Mouse (Mus musculus): ENCODE data around the gene Pappa. TPM values are rescaled to one million over a fixed set of nuclear protein-coding genes. Genes with fewer than 3 reads are reported as not detected.

The Pappa gene
- polyA plus RNA-seq, 1 experiment: 4.4 TPM

DNA sequence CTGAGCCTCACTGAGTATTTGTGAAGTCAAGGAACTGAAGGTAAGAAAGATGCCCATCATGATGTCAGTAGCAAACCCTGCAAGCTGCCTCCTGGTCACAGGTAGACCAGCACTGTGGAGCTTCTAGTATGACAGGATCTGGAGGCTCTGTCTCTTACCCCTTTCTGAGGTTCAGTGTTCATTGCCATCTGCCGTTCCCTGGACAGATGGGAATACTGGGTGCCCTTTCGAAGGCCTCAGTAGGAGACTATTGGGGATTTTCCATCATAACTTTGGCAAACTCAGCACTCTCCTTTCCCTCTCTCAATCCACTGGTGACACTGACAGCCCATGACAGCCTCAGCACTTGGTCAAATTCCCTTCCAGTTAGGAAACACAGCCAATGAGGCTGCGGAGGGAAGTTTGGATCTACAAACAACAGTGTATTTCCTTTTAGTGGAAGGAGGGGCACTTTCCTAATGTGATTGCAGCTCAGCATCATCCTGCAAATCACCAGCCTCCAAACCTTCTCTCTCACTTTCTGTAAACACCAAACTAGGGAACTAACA lies 42.4 kb downstream of the Pappa start:
- H3K4me1 ChIP-seq (ENCODE audit: control insufficient read depth, insufficient read depth, low read length): no peaks in the 10 kb centered on the region
- no peaks in the 10 kb centered on the region for H3K27me3 ChIP-seq (ENCODE audit: control insufficient read depth, insufficient read depth, low read length)
- no peak overlapping the region for H3K4me3 ChIP-seq (ENCODE audit: control insufficient read depth, low read depth, low read length)
- no peak overlapping the region for H3K27ac ChIP-seq (ENCODE audit: control insufficient read depth, insufficient read depth, low read depth, low read length)
- TF ChIP-seq POLR2A (IDR thresholded peaks at IDR 0.05; ENCODE audit: control insufficient read depth, low read depth, low read length): no peak
- H3K36me3 ChIP-seq (ENCODE audit: control insufficient read depth, insufficient read depth, low read length): no peaks in the 10 kb centered on the region

DNA sequence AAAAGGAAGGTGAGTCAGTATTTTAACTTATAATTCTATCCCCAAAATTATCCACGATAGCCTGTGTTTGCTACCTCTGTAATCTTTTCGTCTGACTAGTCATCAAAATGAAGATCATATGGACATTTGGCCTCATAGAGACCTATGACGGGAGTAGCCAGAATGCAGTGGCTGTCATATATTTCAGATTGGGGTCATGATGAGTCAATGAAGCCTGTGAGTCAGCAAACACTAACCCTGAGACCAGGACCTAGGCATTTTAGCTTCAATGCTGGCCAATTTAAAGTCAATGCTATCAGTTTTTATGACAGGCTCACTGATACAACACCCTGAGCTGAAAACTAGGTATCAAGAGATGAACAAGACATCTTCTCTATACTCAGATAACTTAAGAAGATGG lies 50.5 kb downstream of the Pappa start:
- H3K27me3 ChIP-seq (ENCODE audit: control insufficient read depth, insufficient read depth, low read length): no peaks in the 10 kb centered on the region
- TF ChIP-seq CTCF (IDR thresholded peaks at IDR 0.05; ENCODE audit: control insufficient read depth, insufficient read depth, insufficient replicate concordance, low read depth, low read length): no peak
- no peak for TF ChIP-seq POLR2A (IDR thresholded peaks at IDR 0.05; ENCODE audit: control insufficient read depth, low read depth, low read length)
- no peaks in the 10 kb centered on the region for H3K4me1 ChIP-seq (ENCODE audit: control insufficient read depth, insufficient read depth, low read length)
- no peak overlapping the region for H3K4me3 ChIP-seq (ENCODE audit: control insufficient read depth, low read depth, low read length)
- H3K36me3 ChIP-seq (ENCODE audit: control insufficient read depth, insufficient read depth, low read length): no peaks in the 10 kb centered on the region
- H3K27ac ChIP-seq (ENCODE audit: control insufficient read depth, insufficient read depth, low read depth, low read length): no peak overlapping the region

GRCm38 (mm10) chr4:65178146-65178545 lies 54.2 kb downstream of the Pappa start:
- H3K4me1 ChIP-seq (ENCODE audit: control insufficient read depth, insufficient read depth, low read length): no peaks in the 10 kb centered on the region
- TF ChIP-seq POLR2A (IDR thresholded peaks at IDR 0.05; ENCODE audit: control insufficient read depth, low read depth, low read length) (no peak), CTCF (IDR thresholded peaks at IDR 0.05; ENCODE audit: control insufficient read depth, insufficient read depth, insufficient replicate concordance, low read depth, low read length) (no peak)
- no peaks in the 10 kb centered on the region for H3K27me3 ChIP-seq (ENCODE audit: control insufficient read depth, insufficient read depth, low read length)
- H3K36me3 ChIP-seq (ENCODE audit: control insufficient read depth, insufficient read depth, low read length): no peaks in the 10 kb centered on the region
- H3K4me3 ChIP-seq (ENCODE audit: control insufficient read depth, low read depth, low read length): no peak overlapping the region
- H3K27ac ChIP-seq (ENCODE audit: control insufficient read depth, insufficient read depth, low read depth, low read length): no peak overlapping the region

GRCm38 (mm10) chr4:65187236-65187635 lies 63.3 kb downstream of the Pappa start:
- TF ChIP-seq CTCF (IDR thresholded peaks at IDR 0.05; ENCODE audit: control insufficient read depth, insufficient read depth, insufficient replicate concordance, low read depth, low read length) (no peak), POLR2A (IDR thresholded peaks at IDR 0.05; ENCODE audit: control insufficient read depth, low read depth, low read length) (no peak)
- Histone ChIP-seq H3K4me3 (ENCODE audit: control insufficient read depth, low read depth, low read length) (no peak overlapping the region), H3K36me3 (ENCODE audit: control insufficient read depth, insufficient read depth, low read length) (no peaks in the 10 kb centered on the region), H3K4me1 (ENCODE audit: control insufficient read depth, insufficient read depth, low read length) (no peaks in the 10 kb centered on the region), H3K27me3 (ENCODE audit: control insufficient read depth, insufficient read depth, low read length) (no peaks in the 10 kb centered on the region), H3K27ac (ENCODE audit: control insufficient read depth, insufficient read depth, low read depth, low read length) (no peak overlapping the region)

DNA sequence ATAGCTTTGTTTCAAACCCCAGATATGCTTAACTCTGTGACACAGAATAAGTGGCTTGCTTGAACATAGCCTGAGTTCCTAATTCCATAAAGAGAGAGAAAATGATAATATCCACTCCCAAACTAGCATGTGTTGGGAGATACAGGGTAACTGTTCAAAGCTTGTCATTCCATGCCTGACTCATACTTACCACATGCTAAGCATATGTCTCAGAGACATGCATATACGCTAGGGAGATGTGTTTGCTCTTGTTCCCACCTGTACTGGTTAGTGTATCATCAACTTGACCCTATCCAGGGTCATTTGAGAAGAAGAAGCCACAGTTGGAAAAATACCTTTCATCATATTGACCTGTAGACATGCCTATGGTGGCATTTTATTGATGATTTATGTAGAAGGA lies 63.7 kb downstream of the Pappa start:
- Histone ChIP-seq H3K27ac (ENCODE audit: control insufficient read depth, insufficient read depth, low read depth, low read length) (no peak overlapping the region), H3K27me3 (ENCODE audit: control insufficient read depth, insufficient read depth, low read length) (no peaks in the 10 kb centered on the region), H3K36me3 (ENCODE audit: control insufficient read depth, insufficient read depth, low read length) (no peaks in the 10 kb centered on the region), H3K4me1 (ENCODE audit: control insufficient read depth, insufficient read depth, low read length) (no peaks in the 10 kb centered on the region), H3K4me3 (ENCODE audit: control insufficient read depth, low read depth, low read length) (no peak overlapping the region)
- TF ChIP-seq CTCF (IDR thresholded peaks at IDR 0.05; ENCODE audit: control insufficient read depth, insufficient read depth, insufficient replicate concordance, low read depth, low read length) (no peak), POLR2A (IDR thresholded peaks at IDR 0.05; ENCODE audit: control insufficient read depth, low read depth, low read length) (no peak)

DNA sequence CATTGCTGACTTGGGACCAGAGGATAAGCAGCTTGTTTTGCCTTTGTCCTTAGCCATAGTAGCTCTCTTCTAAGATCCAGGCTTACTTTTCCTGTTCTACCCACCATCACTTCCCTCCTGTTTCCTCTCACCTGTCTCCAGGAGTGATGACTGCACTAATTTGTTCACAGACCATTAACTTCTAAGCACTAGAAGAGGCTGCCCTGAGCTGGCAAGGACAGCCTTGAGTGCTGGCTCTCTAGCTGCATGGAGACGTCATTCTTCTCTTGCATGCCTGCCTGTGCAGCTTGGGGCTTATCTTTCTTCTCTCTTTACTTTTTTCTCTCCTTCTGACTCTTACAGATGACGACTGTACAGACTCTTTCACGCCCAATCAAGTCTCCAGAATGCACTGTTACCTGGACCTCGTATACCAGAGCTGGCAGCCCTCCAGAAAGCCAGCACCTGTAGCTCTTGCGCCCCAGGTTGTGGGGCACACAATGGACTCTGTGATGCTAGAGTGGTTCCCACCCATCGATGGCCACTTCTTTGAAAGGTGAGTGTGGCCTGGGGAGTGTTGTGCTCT lies 65.0 kb downstream of the Pappa start:
- H3K4me3 ChIP-seq (ENCODE audit: control insufficient read depth, low read depth, low read length): no peak overlapping the region
- no peak for TF ChIP-seq CTCF (IDR thresholded peaks at IDR 0.05; ENCODE audit: control insufficient read depth, insufficient read depth, insufficient replicate concordance, low read depth, low read length)
- no peak for TF ChIP-seq POLR2A (IDR thresholded peaks at IDR 0.05; ENCODE audit: control insufficient read depth, low read depth, low read length)
- H3K27ac ChIP-seq (ENCODE audit: control insufficient read depth, insufficient read depth, low read depth, low read length): no peak overlapping the region
- H3K4me1 ChIP-seq (ENCODE audit: control insufficient read depth, insufficient read depth, low read length): no peaks in the 10 kb centered on the region
- H3K36me3 ChIP-seq (ENCODE audit: control insufficient read depth, insufficient read depth, low read length): no peaks in the 10 kb centered on the region
- H3K27me3 ChIP-seq (ENCODE audit: control insufficient read depth, insufficient read depth, low read length): no peaks in the 10 kb centered on the region

- no peak overlapping the region for H3K4me3 ChIP-seq (ENCODE audit: control insufficient read depth, low read depth, low read length)
- no peaks in the 10 kb centered on the region for H3K27me3 ChIP-seq (ENCODE audit: control insufficient read depth, insufficient read depth, low read length)
- no peak for TF ChIP-seq POLR2A (IDR thresholded peaks at IDR 0.05; ENCODE audit: control insufficient read depth, low read depth, low read length)
- no peak for TF ChIP-seq CTCF (IDR thresholded peaks at IDR 0.05; ENCODE audit: control insufficient read depth, insufficient read depth, insufficient replicate concordance, low read depth, low read length)
- H3K4me1 ChIP-seq (ENCODE audit: control insufficient read depth, insufficient read depth, low read length): no peaks in the 10 kb centered on the region
- H3K27ac ChIP-seq (ENCODE audit: control insufficient read depth, insufficient read depth, low read depth, low read length): no peak overlapping the region
- no peaks in the 10 kb centered on the region for H3K36me3 ChIP-seq (ENCODE audit: control insufficient read depth, insufficient read depth, low read length)
Observed at GRCm38 (mm10) chr4:65192810-65193209, 68.8 kb downstream of the Pappa start.

DNA sequence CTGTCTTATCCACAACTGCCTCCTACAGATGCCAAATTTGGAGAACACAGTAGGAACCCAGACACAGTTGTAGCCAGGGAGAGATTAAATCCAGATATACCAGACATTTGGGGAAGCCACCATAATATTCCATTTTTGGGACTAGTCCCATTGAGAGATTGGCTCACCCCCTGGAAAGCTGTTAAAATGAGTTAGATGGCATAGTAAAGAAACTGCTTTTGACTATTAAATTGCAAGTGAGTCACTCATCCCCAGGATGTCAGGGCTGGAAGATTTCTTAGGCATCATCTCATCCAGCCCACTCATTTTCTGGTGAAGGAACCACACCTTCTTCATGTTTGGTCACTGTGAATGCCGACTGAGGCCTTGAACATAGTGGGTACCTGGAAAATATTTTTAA lies 72.0 kb downstream of the Pappa start:
- TF ChIP-seq POLR2A (IDR thresholded peaks at IDR 0.05; ENCODE audit: control insufficient read depth, low read depth, low read length): no peak
- no peak for TF ChIP-seq CTCF (IDR thresholded peaks at IDR 0.05; ENCODE audit: control insufficient read depth, insufficient read depth, insufficient replicate concordance, low read depth, low read length)
- Histone ChIP-seq H3K36me3 (ENCODE audit: control insufficient read depth, insufficient read depth, low read length) (no peaks in the 10 kb centered on the region), H3K27ac (ENCODE audit: control insufficient read depth, insufficient read depth, low read depth, low read length) (no peak overlapping the region), H3K27me3 (ENCODE audit: control insufficient read depth, insufficient read depth, low read length) (no peaks in the 10 kb centered on the region), H3K4me3 (ENCODE audit: control insufficient read depth, low read depth, low read length) (no peak overlapping the region), H3K4me1 (ENCODE audit: control insufficient read depth, insufficient read depth, low read length) (no peaks in the 10 kb centered on the region)
